Mouse (Mus musculus): ENCODE measurements around the gene Macf1. TPM values are rescaled to one million over a fixed set of nuclear protein-coding genes. Genes with fewer than 3 reads are reported as not detected.

The Macf1 gene
- total RNA-seq, 1 experiment from 2014 or later: 392 TPM

GRCm38 (mm10) chr4:123407792-123408191 is 276.4 kb downstream of the Macf1 start:
- no peak for ATAC-seq (replicated peaks; ENCODE audit: insufficient number of reproducible peaks, low FRiP score, low TSS enrichment, poor library complexity, severe bottlenecking)

GRCm38 (mm10) chr4:123404056-123404455 is 280.1 kb downstream of the Macf1 start:
- no peak for ATAC-seq (replicated peaks; ENCODE audit: insufficient number of reproducible peaks, low FRiP score, low TSS enrichment, poor library complexity, severe bottlenecking)

DNA sequence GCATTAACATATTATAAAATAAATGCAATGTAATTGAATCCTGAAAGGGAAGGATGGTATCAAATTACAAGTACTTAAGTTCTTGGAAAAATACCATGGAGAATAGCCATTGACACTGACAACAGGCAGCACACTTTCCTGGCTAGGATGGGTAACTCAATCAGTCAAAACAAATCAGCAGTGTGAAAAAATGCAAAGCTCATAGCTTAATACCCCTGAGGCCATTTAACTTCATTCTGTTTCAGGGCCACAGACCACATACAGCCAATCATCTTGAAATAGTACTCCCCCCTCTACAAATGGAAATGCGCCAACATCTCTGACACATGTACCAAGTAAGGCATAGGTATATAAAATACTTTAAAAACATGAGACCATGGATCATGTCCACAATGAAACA is 281.9 kb downstream of the Macf1 start:
- no peak for ATAC-seq (replicated peaks; ENCODE audit: insufficient number of reproducible peaks, low FRiP score, low TSS enrichment, poor library complexity, severe bottlenecking)

GRCm38 (mm10) chr4:123401265-123401664 is 282.9 kb downstream of the Macf1 start:
- ATAC-seq (replicated peaks; ENCODE audit: insufficient number of reproducible peaks, low FRiP score, low TSS enrichment, poor library complexity, severe bottlenecking): no peak

- ATAC-seq (replicated peaks; ENCODE audit: insufficient number of reproducible peaks, low FRiP score, low TSS enrichment, poor library complexity, severe bottlenecking): no peak
These were observed 286.3 kb downstream of the Macf1 start for GRCm38 (mm10) chr4:123397643-123398434.

GRCm38 (mm10) chr4:123397049-123397448 is 287.1 kb downstream of the Macf1 start:
- ATAC-seq (replicated peaks; ENCODE audit: insufficient number of reproducible peaks, low FRiP score, low TSS enrichment, poor library complexity, severe bottlenecking): no peak

DNA sequence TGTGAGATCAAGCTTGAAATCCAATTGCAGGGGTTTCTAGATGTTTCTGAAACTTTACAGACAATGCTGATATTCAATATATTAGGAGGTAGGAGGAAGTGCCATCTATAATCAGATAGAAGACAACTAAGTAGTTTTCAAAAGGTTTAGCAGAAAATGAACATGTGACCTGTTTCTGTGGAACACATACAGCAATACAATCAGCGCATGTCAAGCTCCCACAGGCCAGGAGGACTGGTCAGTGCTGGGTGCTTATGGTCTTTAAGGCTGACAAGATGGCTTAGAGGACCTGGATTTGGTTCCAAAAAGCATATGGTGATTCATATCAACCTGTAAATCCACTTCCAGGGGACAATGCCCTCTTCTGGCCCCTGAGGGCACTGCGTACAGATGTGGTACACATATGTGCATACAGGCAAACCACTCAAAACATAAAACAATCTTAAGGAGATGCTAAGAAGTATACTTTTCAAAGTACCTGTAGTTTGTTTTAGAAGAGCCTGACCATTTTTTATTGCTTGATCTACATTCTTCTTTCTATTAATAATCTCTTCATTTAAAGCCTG is 288.6 kb downstream of the Macf1 start:
- no peak for ATAC-seq (replicated peaks; ENCODE audit: insufficient number of reproducible peaks, low FRiP score, low TSS enrichment, poor library complexity, severe bottlenecking)

DNA sequence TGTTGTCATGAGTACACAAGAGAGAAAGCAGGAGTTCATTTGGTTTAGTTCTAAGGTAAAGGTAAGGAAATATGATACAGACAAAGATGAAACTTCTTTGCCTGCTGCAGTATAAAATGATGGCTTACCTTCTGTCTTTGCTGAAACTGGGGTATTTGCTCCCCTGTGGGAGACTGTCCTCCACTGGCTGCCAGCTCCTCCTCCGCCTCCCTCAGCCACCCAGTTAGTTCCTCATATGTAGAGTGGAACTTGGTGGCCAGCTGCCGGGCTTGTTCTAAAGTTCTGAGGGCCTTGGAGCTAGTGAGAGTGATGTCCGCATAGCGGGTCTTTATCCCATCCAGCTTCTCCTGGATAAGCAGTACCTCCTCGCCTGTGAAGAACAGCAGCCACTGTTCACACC is 289.3 kb downstream of the Macf1 start:
- ATAC-seq (replicated peaks; ENCODE audit: insufficient number of reproducible peaks, low FRiP score, low TSS enrichment, poor library complexity, severe bottlenecking): no peak

DNA sequence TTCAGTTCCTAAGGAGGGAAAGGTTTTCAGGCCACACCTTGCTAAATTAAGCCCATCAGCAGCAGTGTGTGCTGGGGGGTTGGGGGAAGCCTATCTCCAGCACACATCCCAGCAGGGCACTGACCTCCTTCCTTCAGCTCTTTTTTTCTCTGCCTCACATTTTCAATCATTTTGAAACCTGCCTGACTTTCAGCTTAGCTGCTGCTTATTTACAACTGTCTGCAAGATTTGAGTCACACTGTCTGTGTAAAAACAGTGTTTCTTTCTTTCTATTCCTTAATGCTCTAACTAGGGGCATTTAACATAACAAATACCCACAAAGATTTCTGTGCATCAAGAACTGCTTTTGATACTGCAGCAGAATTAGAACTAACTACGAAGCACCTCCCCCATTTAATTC is 289.9 kb downstream of the Macf1 start:
- no peak for ATAC-seq (replicated peaks; ENCODE audit: insufficient number of reproducible peaks, low FRiP score, low TSS enrichment, poor library complexity, severe bottlenecking)

GRCm38 (mm10) chr4:123393004-123393403 is 291.2 kb downstream of the Macf1 start:
- ATAC-seq (replicated peaks; ENCODE audit: insufficient number of reproducible peaks, low FRiP score, low TSS enrichment, poor library complexity, severe bottlenecking): no peak

DNA sequence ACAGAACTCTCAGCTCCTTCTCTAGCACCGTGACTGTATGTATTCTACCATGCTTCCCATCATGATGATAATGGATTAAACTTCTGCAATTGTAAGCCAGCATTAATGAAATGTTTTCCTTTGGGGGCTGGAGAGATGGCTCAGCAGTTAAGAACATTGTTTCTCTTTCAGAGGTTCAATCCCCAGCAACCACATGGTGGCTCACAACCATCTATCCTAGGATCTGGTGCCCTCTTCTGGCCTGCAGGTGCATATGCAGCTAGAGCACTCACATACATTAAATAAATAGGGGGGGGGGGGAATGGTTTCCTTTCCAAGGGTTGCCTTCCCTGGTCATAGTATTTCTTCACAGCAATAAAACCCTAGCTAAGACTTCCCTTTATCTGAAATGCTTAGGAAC is 292.0 kb downstream of the Macf1 start:
- no peak for ATAC-seq (replicated peaks; ENCODE audit: insufficient number of reproducible peaks, low FRiP score, low TSS enrichment, poor library complexity, severe bottlenecking)

DNA sequence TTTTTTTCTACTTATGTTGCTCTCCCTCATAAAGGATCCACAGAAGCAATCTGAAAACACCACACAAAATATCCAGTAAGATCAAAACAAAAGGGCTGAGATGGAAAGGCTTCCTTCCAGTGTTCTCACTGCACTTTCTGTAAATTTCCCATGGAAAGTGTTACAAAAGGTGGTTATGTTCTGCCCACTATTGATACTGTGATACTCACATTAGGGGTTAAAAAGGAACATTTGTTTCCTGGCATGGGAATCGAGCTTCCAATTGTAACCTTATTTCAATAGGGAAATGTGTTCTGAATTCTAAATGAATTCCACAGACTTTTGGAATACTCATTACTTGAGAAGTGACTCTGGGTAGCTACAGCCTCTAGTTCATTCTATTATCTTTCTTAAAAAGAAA is 299.1 kb downstream of the Macf1 start:
- ATAC-seq (replicated peaks; ENCODE audit: insufficient number of reproducible peaks, low FRiP score, low TSS enrichment, poor library complexity, severe bottlenecking): no peak

DNA sequence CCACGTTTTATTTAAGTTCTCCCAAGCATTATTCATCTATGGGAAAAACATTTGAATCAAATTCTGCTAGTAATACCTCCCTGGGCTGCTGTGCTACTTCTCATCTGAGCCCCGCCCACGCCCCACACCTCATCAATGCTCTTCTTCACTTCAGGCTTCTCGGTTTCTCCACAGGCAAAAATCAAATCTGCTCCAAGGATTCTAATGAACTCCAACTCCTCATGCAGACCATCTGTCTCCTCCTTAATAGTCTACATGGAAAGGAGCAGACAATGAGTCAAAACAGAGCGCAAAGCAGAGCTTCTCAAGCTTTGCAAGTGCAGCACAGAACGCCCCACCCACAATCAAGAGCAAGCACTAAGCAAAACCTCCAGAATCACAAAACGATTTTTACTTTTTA is 301.0 kb downstream of the Macf1 start:
- ATAC-seq (replicated peaks; ENCODE audit: insufficient number of reproducible peaks, low FRiP score, low TSS enrichment, poor library complexity, severe bottlenecking): no peak

GRCm38 (mm10) chr4:123382051-123382450 is 302.1 kb downstream of the Macf1 start:
- ATAC-seq (replicated peaks; ENCODE audit: insufficient number of reproducible peaks, low FRiP score, low TSS enrichment, poor library complexity, severe bottlenecking): no peak

GRCm38 (mm10) chr4:123381598-123381997 is 302.6 kb downstream of the Macf1 start:
- no peak for ATAC-seq (replicated peaks; ENCODE audit: insufficient number of reproducible peaks, low FRiP score, low TSS enrichment, poor library complexity, severe bottlenecking)

- no peak for ATAC-seq (replicated peaks; ENCODE audit: insufficient number of reproducible peaks, low FRiP score, low TSS enrichment, poor library complexity, severe bottlenecking)
These were observed 308.1 kb downstream of the Macf1 start for GRCm38 (mm10) chr4:123376031-123376430.

DNA sequence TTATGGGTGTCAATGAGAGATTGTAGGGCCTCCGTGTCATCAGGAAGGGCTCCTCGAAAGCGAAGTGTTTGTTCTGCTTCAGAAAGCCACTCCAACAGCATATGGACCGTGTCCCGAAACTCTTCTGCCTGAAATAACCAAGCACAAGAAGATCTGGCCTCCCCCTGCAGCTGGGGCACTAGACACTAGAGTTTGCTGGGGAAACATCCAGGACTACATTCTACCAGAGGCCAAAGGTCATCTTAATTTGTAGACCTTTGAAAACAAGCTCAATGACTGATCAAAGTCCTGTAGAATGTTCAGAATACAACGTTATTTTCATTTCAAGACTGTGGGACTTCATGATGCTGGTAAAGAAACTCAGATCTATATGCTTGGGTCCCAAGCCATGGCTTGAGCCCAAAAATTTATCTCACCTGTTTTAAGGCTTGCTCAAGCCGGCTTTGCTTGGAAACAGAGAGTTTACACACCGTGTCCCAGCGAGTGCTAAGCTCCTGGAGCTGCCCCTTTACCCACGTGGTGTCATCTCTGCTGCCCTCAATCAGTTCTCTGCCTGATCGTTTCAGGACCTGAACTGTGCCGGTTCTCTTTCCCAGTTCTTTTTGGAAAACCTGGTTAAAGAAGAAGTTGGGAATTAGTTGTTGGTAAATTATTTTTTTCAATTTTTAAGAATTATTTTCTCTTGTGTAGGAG is 309.7 kb downstream of the Macf1 start:
- ATAC-seq (replicated peaks; ENCODE audit: insufficient number of reproducible peaks, low FRiP score, low TSS enrichment, poor library complexity, severe bottlenecking): no peak

DNA sequence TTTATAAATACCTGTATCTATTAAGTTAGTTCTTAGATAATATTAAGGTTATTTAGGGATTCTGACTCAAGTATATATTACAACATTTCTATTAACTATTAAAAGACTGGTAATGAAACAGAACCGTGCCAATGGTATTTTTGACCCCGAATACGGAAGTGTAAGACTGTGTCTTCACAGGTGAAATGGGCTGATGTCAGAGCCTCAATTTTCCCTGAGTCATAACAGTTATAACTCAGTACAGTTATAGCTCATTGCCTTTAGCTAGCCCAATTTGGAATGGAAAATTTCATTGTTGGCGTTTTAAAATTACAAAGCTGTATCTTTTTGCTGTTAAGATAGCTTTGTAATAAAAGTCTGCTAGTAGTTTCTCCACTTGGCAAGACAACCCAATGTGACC is 320.6 kb downstream of the Macf1 start:
- no peak for ATAC-seq (replicated peaks; ENCODE audit: insufficient number of reproducible peaks, low FRiP score, low TSS enrichment, poor library complexity, severe bottlenecking)

DNA sequence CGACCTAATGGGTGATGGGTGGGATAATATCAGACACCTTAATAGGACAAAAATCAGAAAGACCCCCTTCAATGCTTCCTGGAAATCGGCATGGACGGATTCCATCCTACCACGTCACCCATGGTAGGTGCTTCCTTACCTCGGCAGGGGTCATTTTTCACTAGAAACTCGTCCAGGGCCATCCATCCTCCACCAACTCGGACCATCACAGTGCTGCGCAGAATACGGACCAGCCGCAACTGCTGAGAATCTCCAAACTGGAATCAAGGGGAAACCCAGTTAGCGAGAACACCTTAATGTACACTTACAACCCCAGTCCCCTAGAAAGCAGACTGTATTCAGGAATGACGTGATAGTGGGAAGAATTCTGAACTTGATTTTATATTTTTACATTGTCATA is 323.4 kb downstream of the Macf1 start:
- ATAC-seq (replicated peaks; ENCODE audit: insufficient number of reproducible peaks, low FRiP score, low TSS enrichment, poor library complexity, severe bottlenecking): no peak

DNA sequence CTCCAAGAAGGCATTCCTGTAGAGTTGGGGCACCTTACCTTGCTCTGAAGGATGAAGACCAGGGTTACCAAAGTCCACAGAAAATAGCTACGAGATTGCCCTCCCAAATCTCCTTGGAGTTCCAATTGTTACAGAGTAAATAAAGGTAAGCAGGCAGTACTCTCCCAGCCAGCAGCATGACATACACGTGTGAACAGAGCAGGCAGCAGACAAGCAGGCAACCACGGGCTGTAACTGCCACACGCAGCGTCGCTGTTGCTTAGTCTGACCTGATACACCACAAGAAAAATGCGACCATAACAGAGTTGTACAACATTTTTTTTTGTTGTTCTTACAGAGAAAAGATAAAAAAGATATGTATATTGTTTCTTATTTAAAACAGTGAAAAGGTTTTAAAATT is 325.5 kb downstream of the Macf1 start:
- no peak for ATAC-seq (replicated peaks; ENCODE audit: insufficient number of reproducible peaks, low FRiP score, low TSS enrichment, poor library complexity, severe bottlenecking)
